Mouse (Mus musculus): ENCODE measurements around the gene Plpp6. TPM values are rescaled to one million over a fixed set of nuclear protein-coding genes. Genes with fewer than 3 reads are reported as not detected.

The Plpp6 gene
- polyA plus RNA-seq, 1 experiment from 2014 or later = 11.4 TPM

- DNase-seq (ENCODE audit: low spot score) = no peak
Measured at GRCm38 (mm10) chr19:28940135-28940874, 23.4 kb upstream of the Plpp6 start.

DNA sequence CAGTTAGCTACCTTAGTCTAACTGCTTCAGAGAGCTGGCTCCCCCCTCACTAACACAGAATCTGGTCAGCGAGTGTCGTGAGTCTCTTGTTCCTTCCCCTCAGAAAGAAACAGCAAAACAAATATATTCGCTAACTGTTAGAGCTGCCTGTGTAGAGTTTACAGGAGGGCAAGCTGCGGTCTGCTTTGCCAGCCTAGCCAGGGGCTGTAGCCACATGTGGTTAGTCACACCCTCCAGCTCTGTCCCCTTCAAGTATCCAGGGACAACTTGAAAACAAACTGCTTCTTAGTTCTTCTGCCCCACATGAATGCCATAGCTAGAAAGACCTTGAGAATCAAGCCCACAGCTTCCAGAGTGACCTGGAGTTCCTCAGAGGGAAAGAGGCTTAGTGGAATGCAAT, 22.5 kb upstream of the Plpp6 start:
- 81% methylated on average over 4 of the region's 4 CpGs for WGBS
- DNase-seq (ENCODE audit: low spot score) = no peak
- Histone ChIP-seq H3K27ac (ENCODE audit: low read depth, low read length) (no peak overlapping the region), H3K4me2 (ENCODE audit: low read length) (no peak overlapping the region), H3K9me3 (replicated peaks; ENCODE audit: control insufficient read depth, low read length) (no peaks in the 10 kb centered on the region), H3K9ac (ENCODE audit: low read length) (no peak overlapping the region), H3K27me3 (replicated peaks; ENCODE audit: control insufficient read depth, insufficient read depth, low read length) (no peaks in the 10 kb centered on the region), H3K4me3 (ENCODE audit: low read depth, low read length) (no peak overlapping the region), H3K36me3 (ENCODE audit: control insufficient read depth, insufficient read depth, low read length) (no peaks in the 10 kb centered on the region), H3K4me1 (ENCODE audit: control insufficient read depth, insufficient read depth, low read length) (no peaks in the 10 kb centered on the region)
- ATAC-seq = no peak

More at GRCm38 (mm10) chr19:28940135-28940874, 23.4 kb upstream of the Plpp6 start:
- WGBS = 78% methylated on average over 9 of the region's 9 CpGs
- Histone ChIP-seq H3K9ac (ENCODE audit: low read length) (no peak overlapping the region), H3K27ac (ENCODE audit: low read depth, low read length) (no peak overlapping the region), H3K4me2 (ENCODE audit: low read length) (no peak overlapping the region), H3K4me3 (ENCODE audit: low read depth, low read length) (no peak overlapping the region), H3K27me3 (replicated peaks; ENCODE audit: control insufficient read depth, insufficient read depth, low read length) (no peaks in the 10 kb centered on the region), H3K4me1 (ENCODE audit: control insufficient read depth, insufficient read depth, low read length) (no peaks in the 10 kb centered on the region), H3K9me3 (replicated peaks; ENCODE audit: control insufficient read depth, low read length) (no peaks in the 10 kb centered on the region), H3K36me3 (ENCODE audit: control insufficient read depth, insufficient read depth, low read length) (no peaks in the 10 kb centered on the region)
- no peak for ATAC-seq

DNA sequence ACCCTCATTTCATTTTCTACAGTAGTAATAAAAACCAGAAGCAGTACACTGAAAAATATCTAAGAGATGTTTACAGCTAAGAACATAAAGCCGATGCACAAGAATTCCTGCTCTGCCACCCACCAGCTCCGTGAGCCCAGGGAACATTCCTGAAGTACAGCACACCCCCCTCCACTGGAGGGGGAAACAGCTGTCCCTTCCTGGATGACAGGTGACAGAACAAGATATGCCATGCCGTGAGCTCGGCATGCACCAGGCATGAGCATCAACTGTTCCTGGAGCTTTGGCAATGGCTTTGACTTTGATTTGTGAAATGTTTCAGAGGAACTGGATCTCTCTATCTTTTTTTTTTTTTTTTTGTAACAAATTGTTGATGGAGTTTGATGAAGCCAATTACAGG, 17.0 kb upstream of the Plpp6 start:
- no peak overlapping the region for H3K9ac ChIP-seq (ENCODE audit: low read length)

DNA sequence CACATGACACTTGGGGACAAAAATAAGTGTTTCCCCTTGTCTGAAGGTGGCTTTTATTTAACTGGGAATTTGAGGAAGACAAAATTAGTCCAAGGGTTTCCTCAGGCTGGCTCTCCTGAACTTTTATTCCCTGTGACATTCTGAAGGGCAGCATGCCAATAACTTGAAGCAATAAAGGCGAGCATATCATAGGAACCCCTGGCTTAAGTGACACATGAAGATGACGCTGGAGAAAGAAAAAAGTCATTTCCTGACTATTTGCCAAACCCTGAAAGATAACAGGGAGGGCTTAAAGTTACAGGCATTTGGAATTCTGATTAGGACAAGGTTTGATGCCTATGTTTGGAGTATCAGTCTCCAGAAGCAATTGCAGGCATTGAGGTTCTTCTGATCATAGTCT, 16.4 kb upstream of the Plpp6 start:
- Histone ChIP-seq H3K4me2 (ENCODE audit: low read length) (no peak overlapping the region), H3K27ac (ENCODE audit: low read depth, low read length) (no peak overlapping the region), H3K4me3 (ENCODE audit: low read depth, low read length) (no peak overlapping the region), H3K9ac (ENCODE audit: low read length) (no peak overlapping the region), H3K36me3 (ENCODE audit: control insufficient read depth, insufficient read depth, low read length) (no peaks in the 10 kb centered on the region), H3K4me1 (ENCODE audit: control insufficient read depth, insufficient read depth, low read length) (no peaks in the 10 kb centered on the region), H3K9me3 (replicated peaks; ENCODE audit: control insufficient read depth, low read length) (no peaks in the 10 kb centered on the region), H3K27me3 (replicated peaks; ENCODE audit: control insufficient read depth, insufficient read depth, low read length) (no peaks in the 10 kb centered on the region)
- DNase-seq (ENCODE audit: low spot score) = no peak
- no peak for ATAC-seq
- WGBS = 69% methylated on average over 2 of the region's 2 CpGs

More for the DNA sequence above, 17.0 kb upstream of the Plpp6 start:
- H3K27ac ChIP-seq (ENCODE audit: low read depth, low read length) = no peak overlapping the region
- H3K4me2 ChIP-seq (ENCODE audit: low read length) = no peak overlapping the region
- no peak for ATAC-seq
- H3K4me3 ChIP-seq (ENCODE audit: low read depth, low read length) = no peak overlapping the region
- no peak for DNase-seq (ENCODE audit: low spot score)
- no peaks in the 10 kb centered on the region for H3K4me1 ChIP-seq (ENCODE audit: control insufficient read depth, insufficient read depth, low read length)
- no peaks in the 10 kb centered on the region for H3K9me3 ChIP-seq (replicated peaks; ENCODE audit: control insufficient read depth, low read length)
- no peaks in the 10 kb centered on the region for H3K27me3 ChIP-seq (replicated peaks; ENCODE audit: control insufficient read depth, insufficient read depth, low read length)
- 78% methylated on average over 4 of the region's 4 CpGs for WGBS
- H3K36me3 ChIP-seq (ENCODE audit: control insufficient read depth, insufficient read depth, low read length) = no peaks in the 10 kb centered on the region

GRCm38 (mm10) chr19:28951251-28951650, 12.5 kb upstream of the Plpp6 start:
- 47% methylated on average over 5 of the region's 5 CpGs for WGBS
- DNase-seq (ENCODE audit: low spot score) (peak; percentile 5), ATAC-seq (no peak)
- Histone ChIP-seq H3K4me2 (ENCODE audit: low read length) (no peak overlapping the region), H3K9me3 (replicated peaks; ENCODE audit: control insufficient read depth, low read length) (no peaks in the 10 kb centered on the region), H3K4me1 (ENCODE audit: control insufficient read depth, insufficient read depth, low read length) (no peaks in the 10 kb centered on the region), H3K27ac (ENCODE audit: low read depth, low read length) (no peak overlapping the region), H3K4me3 (ENCODE audit: low read depth, low read length) (no peak overlapping the region), H3K9ac (ENCODE audit: low read length) (no peak overlapping the region), H3K27me3 (replicated peaks; ENCODE audit: control insufficient read depth, insufficient read depth, low read length) (no peaks in the 10 kb centered on the region), H3K36me3 (ENCODE audit: control insufficient read depth, insufficient read depth, low read length) (no peaks in the 10 kb centered on the region)

GRCm38 (mm10) chr19:28963113-28963512, 640 bp upstream of the Plpp6 start:
- Histone ChIP-seq H3K27ac (ENCODE audit: low read depth, low read length) (no peak overlapping the region), H3K9ac (ENCODE audit: low read length) (peak overlapping the region; percentile 5; the same call in 1 of the 2 replicates)
- 29% methylated on average over 3 of the region's 3 CpGs for WGBS

DNA sequence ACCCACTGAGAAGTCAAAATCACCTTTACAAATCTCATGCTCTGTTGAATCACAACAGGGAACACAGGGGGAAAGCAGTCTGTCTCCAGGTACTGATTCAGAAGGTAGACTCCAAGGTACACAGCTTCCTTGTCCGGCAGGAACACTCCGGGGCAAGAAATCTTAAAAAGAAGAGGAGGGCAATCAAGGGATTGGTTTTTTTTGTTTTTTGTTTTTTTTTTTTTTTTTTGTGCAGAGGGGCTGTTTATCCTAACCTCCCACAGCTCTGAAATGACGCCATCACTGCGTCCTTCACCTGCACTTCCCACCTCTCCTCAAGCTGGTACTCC, 276 bp upstream of the Plpp6 start:
- H3K27ac ChIP-seq (ENCODE audit: low read depth, low read length) = peak overlapping the region; percentile 85; the same call in 1 of the 2 replicates
- no peaks in the 10 kb centered on the region for H3K36me3 ChIP-seq (ENCODE audit: control insufficient read depth, insufficient read depth, low read length)
- H3K4me2 ChIP-seq (ENCODE audit: low read length) = peak overlapping the region; percentile 86
- ATAC-seq (no peak), DNase-seq (ENCODE audit: low spot score) (no peak)
- no peaks in the 10 kb centered on the region for H3K27me3 ChIP-seq (replicated peaks; ENCODE audit: control insufficient read depth, insufficient read depth, low read length)
- H3K9me3 ChIP-seq (replicated peaks; ENCODE audit: control insufficient read depth, low read length) = no peaks in the 10 kb centered on the region
- peak overlapping the region; percentile 76 for H3K4me3 ChIP-seq (ENCODE audit: low read depth, low read length)
- H3K9ac ChIP-seq (ENCODE audit: low read length) = peak overlapping the region; percentile 91
- H3K4me1 ChIP-seq (ENCODE audit: control insufficient read depth, insufficient read depth, low read length) = peaks cover 18% of the 10 kb centered on the region
- WGBS = 3% methylated on average over 4 of the region's 4 CpGs

More at GRCm38 (mm10) chr19:28963113-28963512, 640 bp upstream of the Plpp6 start:
- DNase-seq (ENCODE audit: low spot score) = peak; percentile 53
- no peaks in the 10 kb centered on the region for H3K9me3 ChIP-seq (replicated peaks; ENCODE audit: control insufficient read depth, low read length)
- ATAC-seq = no peak
- no peak overlapping the region for H3K4me3 ChIP-seq (ENCODE audit: low read depth, low read length)
- H3K4me2 ChIP-seq (ENCODE audit: low read length) = peak overlapping the region; percentile 86
- H3K4me1 ChIP-seq (ENCODE audit: control insufficient read depth, insufficient read depth, low read length) = peaks cover 18% of the 10 kb centered on the region
- H3K27me3 ChIP-seq (replicated peaks; ENCODE audit: control insufficient read depth, insufficient read depth, low read length) = no peaks in the 10 kb centered on the region
- H3K36me3 ChIP-seq (ENCODE audit: control insufficient read depth, insufficient read depth, low read length) = no peaks in the 10 kb centered on the region

GRCm38 (mm10) chr19:28964552-28964903, 775 bp downstream of the Plpp6 start:
- Histone ChIP-seq H3K36me3 (ENCODE audit: control insufficient read depth, insufficient read depth, low read length) (no peaks in the 10 kb centered on the region), H3K4me1 (ENCODE audit: control insufficient read depth, insufficient read depth, low read length) (peaks cover 18% of the 10 kb centered on the region), H3K4me3 (ENCODE audit: low read depth, low read length) (peak overlapping the region; percentile 76), H3K27me3 (replicated peaks; ENCODE audit: control insufficient read depth, insufficient read depth, low read length) (no peaks in the 10 kb centered on the region), H3K9ac (ENCODE audit: low read length) (peak overlapping the region; percentile 91), H3K9me3 (replicated peaks; ENCODE audit: control insufficient read depth, low read length) (no peaks in the 10 kb centered on the region), H3K4me2 (ENCODE audit: low read length) (peak overlapping the region; percentile 86), H3K27ac (ENCODE audit: low read depth, low read length) (peak overlapping the region; percentile 85)
- DNase-seq (ENCODE audit: low spot score) (no peak), ATAC-seq (peak; percentile 9)
- WGBS = 5% methylated on average over 16 of the region's 16 CpGs

- WGBS = 4% methylated on average over 11 of the region's 11 CpGs
- no peak within 1 kb of the TSS for H3K9ac ChIP-seq (ENCODE audit: low read length)
- peak; percentile 35; the same call in 1 of the 2 replicates for ATAC-seq
- DNase-seq (ENCODE audit: low spot score) = peak; percentile 69
- no peaks in the 10 kb centered on the region for H3K9me3 ChIP-seq (replicated peaks; ENCODE audit: control insufficient read depth, low read length)
- no peaks in the 10 kb centered on the region for H3K36me3 ChIP-seq (ENCODE audit: control insufficient read depth, insufficient read depth, low read length)
- no peaks in the 10 kb centered on the region for H3K27me3 ChIP-seq (replicated peaks; ENCODE audit: control insufficient read depth, insufficient read depth, low read length)
- H3K4me1 ChIP-seq (ENCODE audit: control insufficient read depth, insufficient read depth, low read length) = peaks cover 18% of the 10 kb centered on the region
- H3K27ac ChIP-seq (ENCODE audit: low read depth, low read length) = no peak within 1 kb of the TSS
- H3K4me3 ChIP-seq (ENCODE audit: low read depth, low read length) = no peak within 1 kb of the TSS
- H3K4me2 ChIP-seq (ENCODE audit: low read length) = peak within 1 kb of the TSS; percentile 28
Measured at GRCm38 (mm10) chr19:28967652-28968051, 3.9 kb downstream of the Plpp6 start, which contains the start of gene 4430402I18Rik. 4430402I18Rik (minus strand) TSS chr19:28967800.
